Comparison of ENCODE assay signal across 17 mouse cellular contexts in the genomic region with DNA sequence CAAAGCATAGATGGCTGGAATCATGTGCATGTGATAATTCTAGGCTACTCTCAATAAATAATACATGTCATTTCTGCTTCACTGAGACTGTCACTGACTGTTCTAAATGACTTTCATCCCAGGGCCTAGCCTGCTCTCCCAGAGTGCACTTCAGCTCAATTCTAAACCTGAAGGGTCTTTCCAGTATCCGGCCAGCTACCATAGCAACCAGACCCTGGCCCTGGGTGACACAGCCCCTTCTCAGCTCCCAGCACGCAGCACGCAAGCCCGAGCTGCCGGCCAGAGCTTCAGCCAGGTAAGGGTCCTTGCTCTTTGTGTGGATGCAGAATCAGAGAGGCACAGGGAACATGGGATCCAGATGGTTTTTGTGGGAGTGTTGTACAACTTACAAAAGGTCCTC.
DNase-seq lines count a peak whose midpoint lies in the region; ATAC-seq lines count a peak whose summit lies in the region.
"Had no signal": no experiment of that assay in that cellular context is flagged by ENCODE, and none has a peak within 500 bp of the region (broad histone marks: within the 10 kb centered on the region; RNA-seq: fewer than 3 reads in every experiment).

No protein-coding gene starts in this region.

- peaks cover 12% of the 10 kb centered on the region for H3K4me1 ChIP-seq in forebrain, embryonic 16.5 days (replicated peaks; ENCODE audit: control insufficient read depth, insufficient read depth, low read length)
- peaks cover 16% of the 10 kb centered on the region for H3K4me1 ChIP-seq in midbrain, embryonic 10.5 days
- peaks cover 3% of the 10 kb centered on the region; the same call in 1 of the 2 replicates for H3K4me1 ChIP-seq in neural tube, embryonic 14.5 days (ENCODE audit: control insufficient read depth, insufficient read depth, low read length)
- H3K4me1 ChIP-seq in intestine, embryonic 15.5 days (replicated peaks) = no peaks in the 10 kb centered on the region
- H3K4me1 ChIP-seq in kidney, embryonic 15.5 days = no peaks in the 10 kb centered on the region
- H3K4me1 ChIP-seq: embryonic facial prominence, embryonic 15.5 days; liver, embryonic 15.5 days had no signal

- H3K9me3 ChIP-seq in forebrain, embryonic 16.5 days (ENCODE audit: control insufficient read depth, low read length) = no peaks in the 10 kb centered on the region
- H3K9me3 ChIP-seq in midbrain, embryonic 10.5 days (replicated peaks) = no peaks in the 10 kb centered on the region
- no peaks in the 10 kb centered on the region for H3K9me3 ChIP-seq in neural tube, embryonic 14.5 days (ENCODE audit: control insufficient read depth, low read length)
- H3K9me3 ChIP-seq in intestine, embryonic 15.5 days = no peaks in the 10 kb centered on the region
- no peaks in the 10 kb centered on the region for H3K9me3 ChIP-seq in kidney, embryonic 15.5 days (replicated peaks)
- H3K9me3 ChIP-seq: embryonic facial prominence, embryonic 15.5 days; heart, embryonic 12.5 days; liver, embryonic 15.5 days had no signal

- H3K27me3 ChIP-seq in forebrain, embryonic 16.5 days (replicated peaks; ENCODE audit: control insufficient read depth, insufficient read depth, low read length) = no peaks in the 10 kb centered on the region
- no peaks in the 10 kb centered on the region for H3K27me3 ChIP-seq in midbrain, embryonic 10.5 days (ENCODE audit: low read depth, poor library complexity, severe bottlenecking)
- no peaks in the 10 kb centered on the region for H3K27me3 ChIP-seq in neural tube, embryonic 14.5 days (ENCODE audit: control insufficient read depth, insufficient read depth, low read length)
- H3K27me3 ChIP-seq in intestine, embryonic 15.5 days (replicated peaks) = no peaks in the 10 kb centered on the region
- no peaks in the 10 kb centered on the region for H3K27me3 ChIP-seq in kidney, embryonic 15.5 days
- H3K27me3 ChIP-seq: embryonic facial prominence, embryonic 15.5 days; heart, embryonic 12.5 days; liver, embryonic 15.5 days had no signal

- peak; percentile 71 for ATAC-seq in forebrain, embryonic 16.5 days
- ATAC-seq in neural tube, embryonic 14.5 days (ENCODE audit: low read depth) = peak; percentile 75
- ATAC-seq in intestine, embryonic 15.5 days = no peak
- ATAC-seq in kidney, embryonic 15.5 days (replicated peaks; ENCODE audit: low FRiP score) = no peak

- H3K4me2 ChIP-seq in forebrain, embryonic 16.5 days (ENCODE audit: low read length) = no peak overlapping the region
- H3K4me2 ChIP-seq in neural tube, embryonic 14.5 days (ENCODE audit: low read depth, low read length) = no peak overlapping the region
- H3K4me2 ChIP-seq in intestine, embryonic 15.5 days (replicated peaks) = no peak overlapping the region
- no peak overlapping the region for H3K4me2 ChIP-seq in kidney, embryonic 15.5 days
- H3K4me2 ChIP-seq: embryonic facial prominence, embryonic 15.5 days; heart, embryonic 12.5 days; liver, embryonic 15.5 days had no signal

- no peak overlapping the region for H3K4me3 ChIP-seq in forebrain, embryonic 16.5 days (replicated peaks; ENCODE audit: low read length)
- no peak overlapping the region for H3K4me3 ChIP-seq in midbrain, embryonic 10.5 days
- no peak overlapping the region for H3K4me3 ChIP-seq in neural tube, embryonic 14.5 days (ENCODE audit: low read depth, low read length)
- H3K4me3 ChIP-seq in intestine, embryonic 15.5 days (replicated peaks) = no peak overlapping the region
- no peak overlapping the region for H3K4me3 ChIP-seq in kidney, embryonic 15.5 days (replicated peaks)
- H3K4me3 ChIP-seq: embryonic facial prominence, embryonic 15.5 days; heart, embryonic 12.5 days; liver, embryonic 15.5 days; myocyte had no signal

- WGBS in forebrain, embryonic 16.5 days = 24% methylated on average over 5 of the region's 5 CpGs
- 22% methylated on average over 5 of the region's 5 CpGs for WGBS in midbrain, embryonic 10.5 days
- WGBS in neural tube, embryonic 14.5 days = 17% methylated on average over 5 of the region's 5 CpGs
- 46% methylated on average over 5 of the region's 5 CpGs for WGBS in intestine, embryonic 15.5 days
- 37% methylated on average over 5 of the region's 5 CpGs for WGBS in kidney, embryonic 15.5 days

- 0 out of 2 replicates have a peak overlapping the region, but pooled peaks have one; percentile 6 for H3K9ac ChIP-seq in forebrain, embryonic 16.5 days (replicated peaks; ENCODE audit: low read depth, low read length)
- no peak overlapping the region for H3K9ac ChIP-seq in neural tube, embryonic 14.5 days (replicated peaks; ENCODE audit: low read depth, low read length)
- H3K9ac ChIP-seq in intestine, embryonic 15.5 days = no peak overlapping the region
- H3K9ac ChIP-seq in kidney, embryonic 15.5 days = no peak overlapping the region
- H3K9ac ChIP-seq: embryonic facial prominence, embryonic 15.5 days; heart, embryonic 12.5 days; liver, embryonic 15.5 days had no signal

- H3K36me3 ChIP-seq in forebrain, embryonic 16.5 days (ENCODE audit: control insufficient read depth, insufficient read depth) = no peaks in the 10 kb centered on the region
- H3K36me3 ChIP-seq in midbrain, embryonic 10.5 days = no peaks in the 10 kb centered on the region
- no peaks in the 10 kb centered on the region for H3K36me3 ChIP-seq in neural tube, embryonic 14.5 days (ENCODE audit: control insufficient read depth, insufficient read depth, low read length)
- H3K36me3 ChIP-seq in intestine, embryonic 15.5 days = no peaks in the 10 kb centered on the region
- no peaks in the 10 kb centered on the region for H3K36me3 ChIP-seq in kidney, embryonic 15.5 days
- H3K36me3 ChIP-seq: embryonic facial prominence, embryonic 15.5 days; heart, embryonic 12.5 days; liver, embryonic 15.5 days had no signal

- DNase-seq in heart, adult 11 months = peak; percentile 68
- DNase-seq in heart, postnatal 4 days = no peak
- peak; percentile 57 for DNase-seq in midbrain, embryonic 10.5 days (ENCODE audit: low spot score)
- no peak for DNase-seq in adrenal gland, postnatal 25 days
- DNase-seq: cerebellum, adult 9-11 months; gastrocnemius, postnatal 25 days; spleen, adult 18-20 months had no signal

- peak overlapping the region; percentile 48 for H3K27ac ChIP-seq in forebrain, embryonic 16.5 days (ENCODE audit: low read length)
- peak overlapping the region; percentile 59 for H3K27ac ChIP-seq in midbrain, embryonic 10.5 days (replicated peaks)
- peak overlapping the region; percentile 55; the same call in 1 of the 2 replicates for H3K27ac ChIP-seq in neural tube, embryonic 14.5 days (ENCODE audit: low read depth, low read length)
- no peak overlapping the region for H3K27ac ChIP-seq in intestine, embryonic 15.5 days
- no peak overlapping the region for H3K27ac ChIP-seq in kidney, embryonic 15.5 days
- H3K27ac ChIP-seq: embryonic facial prominence, embryonic 15.5 days; kidney, postnatal 0 days; liver, embryonic 15.5 days; macrophage had no signal

Comparison
In these comparisons a context has a peak if more than half of its experiments do, and no peak if none do; other contexts are left out.
1. DNase-seq: peak in heart, adult 11 months (single experiment) and midbrain, embryonic 10.5 days (single experiment); none in heart, postnatal 4 days (single experiment) and adrenal gland, postnatal 25 days (single experiment).
2. ATAC-seq: peak in forebrain, embryonic 16.5 days (single experiment) and neural tube, embryonic 14.5 days (single experiment); none in intestine, embryonic 15.5 days (single experiment) and kidney, embryonic 15.5 days (single experiment).
3. H3K27ac ChIP-seq: peak in forebrain, embryonic 16.5 days (single experiment), midbrain, embryonic 10.5 days (single experiment) and neural tube, embryonic 14.5 days (single experiment); none in intestine, embryonic 15.5 days (single experiment) and kidney, embryonic 15.5 days (single experiment).